ENCODE assay signal across 13 mouse cellular contexts in genomic region chr2:170864043-170864442, GRCm38 (mm10).
A peak's percentile ranks its signal among the peaks of the same experiment; 100 is the strongest.
DNase-seq lines count a peak whose midpoint lies in the region; ATAC-seq and TF ChIP-seq lines count a peak whose summit lies in the region.
"Had no signal": no experiment of that assay in that cellular context is flagged by ENCODE, and none has a peak within 500 bp of the region (broad histone marks: within the 10 kb centered on the region; RNA-seq: fewer than 3 reads in every experiment).

No protein-coding gene starts in this region.

- no peaks in the 10 kb centered on the region for H3K9me3 ChIP-seq in intestine, postnatal 0 days (ENCODE audit: control insufficient read depth)
- H3K9me3 ChIP-seq in intestine, embryonic 15.5 days = no peaks in the 10 kb centered on the region
- H3K9me3 ChIP-seq in MEL (replicated peaks; ENCODE audit: insufficient read depth, low read length) = no peaks in the 10 kb centered on the region

- WGBS in intestine, postnatal 0 days = 86% methylated on average over 5 of the region's 5 CpGs
- 90% methylated on average over 5 of the region's 5 CpGs for WGBS in intestine, embryonic 15.5 days
- 88% methylated on average over 5 of the region's 5 CpGs for WGBS in lung, adult 2 months

- TF ChIP-seq POLR2A in lung, adult 2 months (IDR thresholded peaks at IDR 0.05; ENCODE audit: borderline replicate concordance, extremely low read depth, low read depth, low read length) = no peak
- no peak for TF ChIP-seq POLR2A in MEL (IDR thresholded peaks at IDR 0.05; ENCODE audit: control insufficient read depth in 1 of 2, insufficient read depth in 1 of 2, low read depth in 1 of 2, low read length in 2 of 2, poor library complexity in 1 of 2)

- no peaks in the 10 kb centered on the region for H3K79me2 ChIP-seq in MEL (ENCODE audit: control insufficient read depth, insufficient read depth, low read length, poor library complexity)

- H3K36me3 ChIP-seq in intestine, postnatal 0 days (ENCODE audit: control insufficient read depth, insufficient read depth) = no peaks in the 10 kb centered on the region
- no peaks in the 10 kb centered on the region for H3K36me3 ChIP-seq in intestine, embryonic 15.5 days
- H3K36me3 ChIP-seq in MEL (ENCODE audit: control insufficient read depth in 1 of 2, insufficient read depth in 2 of 2, low read length in 2 of 2) = no peaks in the 10 kb centered on the region
- H3K36me3 ChIP-seq: heart, embryonic 12.5 days had no signal

- no peaks in the 10 kb centered on the region for H3K27me3 ChIP-seq in intestine, postnatal 0 days (replicated peaks; ENCODE audit: control insufficient read depth, insufficient read depth, low read length)
- no peaks in the 10 kb centered on the region for H3K27me3 ChIP-seq in intestine, embryonic 15.5 days (replicated peaks)
- no peaks in the 10 kb centered on the region for H3K27me3 ChIP-seq in MEL (ENCODE audit: control insufficient read depth in 1 of 2, insufficient read depth in 2 of 2, low read length in 2 of 2)
- H3K27me3 ChIP-seq: heart, embryonic 12.5 days had no signal

- peak; percentile 49 for TF ChIP-seq CTCF in intestine, postnatal 0 days (IDR thresholded peaks at IDR 0.05; ENCODE audit: low read depth)
- TF ChIP-seq CTCF in lung, adult 2 months (IDR thresholded peaks at IDR 0.05; ENCODE audit: insufficient read depth, low read length) = peak; percentile 16; the same call in 1 of the 2 replicates
- peak in 2 of 3 experiments; percentile 11 to 16; a peak in 1 of 6 replicates for TF ChIP-seq CTCF in MEL (IDR thresholded peaks at IDR 0.05 in 2 of 3, conservative IDR thresholded peaks at IDR 0.05 in 1 of 3; ENCODE audit: control insufficient read depth in 1 of 3, insufficient read depth in 1 of 3, low read depth in 2 of 3, low read length in 3 of 3, poor library complexity in 1 of 3, severe bottlenecking in 1 of 3)

- TF ChIP-seq EP300 in MEL (IDR thresholded peaks at IDR 0.05; ENCODE audit: low read depth in 1 of 2, low read length in 2 of 2) = no peak

- no peak overlapping the region for H3K4me2 ChIP-seq in intestine, postnatal 0 days (replicated peaks; ENCODE audit: low read depth)
- no peak overlapping the region for H3K4me2 ChIP-seq in intestine, embryonic 15.5 days (replicated peaks)
- H3K4me2 ChIP-seq: heart, embryonic 12.5 days had no signal

- no peak overlapping the region for H3K4me3 ChIP-seq in intestine, postnatal 0 days (ENCODE audit: low read depth, low read length)
- no peak overlapping the region for H3K4me3 ChIP-seq in intestine, embryonic 15.5 days (replicated peaks)
- H3K4me3 ChIP-seq in lung, adult 2 months (replicated peaks; ENCODE audit: extremely low read depth, low read depth, low read length) = no peak overlapping the region
- H3K4me3 ChIP-seq in MEL (ENCODE audit: control insufficient read depth in 1 of 2, insufficient read depth in 1 of 2, low read depth in 2 of 2, low read length in 2 of 2) = no peak overlapping the region
- H3K4me3 ChIP-seq: erythroblast, embryonic 14.5 days; heart, embryonic 12.5 days had no signal

- no peak for DNase-seq in lung, adult 2 months
- DNase-seq in lung, adult 18-20 months = no peak
- DNase-seq in MEL (ENCODE audit: low read depth, low spot score) = peak; percentile 4
- DNase-seq in frontal cortex, postnatal 14 days (ENCODE audit: low spot score in 2 of 2) = no peak
- DNase-seq: lung, postnatal 4 days; thymus, adult 2 months had no signal

- no peaks in the 10 kb centered on the region for H3K4me1 ChIP-seq in intestine, postnatal 0 days (replicated peaks; ENCODE audit: control insufficient read depth, insufficient read depth, low read length)
- H3K4me1 ChIP-seq in intestine, embryonic 15.5 days (replicated peaks) = no peaks in the 10 kb centered on the region
- no peaks in the 10 kb centered on the region for H3K4me1 ChIP-seq in lung, adult 2 months (ENCODE audit: control insufficient read depth, insufficient read depth, low read length)
- no peaks in the 10 kb centered on the region for H3K4me1 ChIP-seq in MEL (ENCODE audit: control insufficient read depth in 1 of 2, insufficient read depth in 2 of 2, low read length in 2 of 2)

- ATAC-seq in intestine, postnatal 0 days = no peak
- no peak for ATAC-seq in intestine, embryonic 15.5 days
- ATAC-seq in common myeloid progenitor, adult 5-6 weeks (replicated peaks; ENCODE audit: low read depth, poor library complexity, severe bottlenecking) = peak; percentile 52; the same call in 1 of the 2 replicates
- ATAC-seq: activated CD4-positive, CD25-positive, alpha-beta regulatory T cell, adult 4 months; hindbrain, embryonic 16.5 days had no signal

- no peak for TF ChIP-seq RAD21 in MEL (IDR thresholded peaks at IDR 0.05; ENCODE audit: low read depth, low read length)

- no peak overlapping the region for H3K27ac ChIP-seq in intestine, postnatal 0 days (ENCODE audit: low read depth, low read length)
- no peak overlapping the region for H3K27ac ChIP-seq in intestine, embryonic 15.5 days
- H3K27ac ChIP-seq in MEL (ENCODE audit: control insufficient read depth, low read depth, low read length) = no peak overlapping the region

- no peak overlapping the region for H3K9ac ChIP-seq in intestine, postnatal 0 days (ENCODE audit: low read depth, low read length)
- H3K9ac ChIP-seq in intestine, embryonic 15.5 days = no peak overlapping the region
- H3K9ac ChIP-seq in MEL (ENCODE audit: control insufficient read depth, low read depth, low read length, poor library complexity, severe bottlenecking) = no peak overlapping the region
- H3K9ac ChIP-seq: heart, embryonic 12.5 days had no signal

TF ChIP-seq in MEL, 35 proteins besides CTCF, POLR2A, EP300 and RAD21:
- no peak for TF ChIP-seq MAZ (IDR thresholded peaks at IDR 0.05; ENCODE audit: low read depth, low read length)
- TF ChIP-seq USF1 (IDR thresholded peaks at IDR 0.05; ENCODE audit: low read depth, low read length) = no peak
- TF ChIP-seq E2F4 (IDR thresholded peaks at IDR 0.05; ENCODE audit: borderline replicate concordance, low read depth, low read length) = no peak
- no peak for TF ChIP-seq POLR2AphosphoS2 (IDR thresholded peaks at IDR 0.05; ENCODE audit: low read length)
- no peak for TF ChIP-seq CHD1 (IDR thresholded peaks at IDR 0.05; ENCODE audit: low read depth, low read length)
- no peak for TF ChIP-seq ZNF384 (IDR thresholded peaks at IDR 0.05; ENCODE audit: low read depth, low read length)
- TF ChIP-seq KAT2A (conservative IDR thresholded peaks at IDR 0.05; ENCODE audit: low read depth, low read length) = no peak
- no peak for TF ChIP-seq JUND (IDR thresholded peaks at IDR 0.05; ENCODE audit: low read depth, low read length)
- TF ChIP-seq UBTF (IDR thresholded peaks at IDR 0.05; ENCODE audit: borderline replicate concordance, insufficient read depth, low read depth, low read length) = no peak
- TF ChIP-seq MXI1 (IDR thresholded peaks at IDR 0.05; ENCODE audit: low read depth, low read length) = no peak
- TF ChIP-seq RCOR1 (IDR thresholded peaks at IDR 0.05; ENCODE audit: low read depth, low read length) = no peak
- no peak for TF ChIP-seq CHD2 (IDR thresholded peaks at IDR 0.05; ENCODE audit: low read length)
- no peak for TF ChIP-seq GATA1 (IDR thresholded peaks at IDR 0.05; ENCODE audit: low read depth, low read length)
- no peak for TF ChIP-seq HCFC1 (IDR thresholded peaks at IDR 0.05; ENCODE audit: low read depth, low read length)
- TF ChIP-seq ETS1 (IDR thresholded peaks at IDR 0.05; ENCODE audit: low read depth, low read length) = no peak
- TF ChIP-seq ZKSCAN1 (IDR thresholded peaks at IDR 0.05; ENCODE audit: low read depth, low read length) = no peak
